Mouse (Mus musculus): ENCODE measurements at regions not wholly inside any gene's neighbourhood (a gene's known extent, or its start where the extent isn't known, plus 50 kb on each side); places are given as distances from the start of the nearest gene placed in this dataset.

DNA sequence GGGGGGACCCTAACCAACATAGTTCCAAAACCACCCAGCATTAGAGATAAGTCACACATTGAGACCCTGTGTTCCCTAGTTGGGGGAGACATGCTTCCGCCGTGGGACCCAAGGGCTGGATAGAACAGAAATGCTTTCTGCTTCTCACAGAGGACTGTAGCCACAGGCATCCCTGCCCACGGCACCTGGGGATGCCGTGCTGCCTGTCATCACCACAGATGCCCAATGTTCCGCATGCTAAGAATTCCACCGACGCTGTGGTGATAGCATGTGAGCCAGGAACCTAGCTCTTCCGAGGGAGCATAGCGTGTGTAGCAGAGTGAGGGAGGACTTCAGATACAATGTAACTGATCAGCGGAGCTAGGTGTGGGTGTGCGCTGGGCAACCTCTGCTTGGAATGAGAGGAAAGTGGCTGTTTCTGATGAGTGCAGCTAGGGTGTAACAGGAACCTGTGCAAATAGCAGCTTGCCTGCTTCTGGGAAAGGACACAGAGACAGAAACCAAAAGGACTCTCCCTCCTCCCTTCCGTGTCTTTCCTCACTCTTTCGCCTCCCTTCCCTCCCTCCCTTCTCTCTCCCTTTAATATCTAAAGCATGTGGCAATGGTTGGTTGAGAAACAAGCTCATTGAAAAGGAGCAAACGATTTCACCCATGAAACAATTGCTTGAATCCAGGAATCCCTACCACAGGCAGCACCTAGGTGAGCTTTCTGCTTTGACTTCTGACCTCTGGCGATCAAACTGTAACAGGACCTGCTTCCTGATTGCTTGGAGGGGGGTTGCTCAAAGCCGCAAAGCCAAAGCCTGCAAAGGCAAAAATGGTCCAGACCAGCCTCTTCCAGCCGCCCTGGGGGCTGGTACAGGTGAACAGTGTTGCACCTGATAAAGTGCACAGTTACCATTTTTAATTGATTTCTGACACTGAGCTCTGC lies 102.3 kb downstream of the Gm26897 start:
- no peak for DNase-seq

DNA sequence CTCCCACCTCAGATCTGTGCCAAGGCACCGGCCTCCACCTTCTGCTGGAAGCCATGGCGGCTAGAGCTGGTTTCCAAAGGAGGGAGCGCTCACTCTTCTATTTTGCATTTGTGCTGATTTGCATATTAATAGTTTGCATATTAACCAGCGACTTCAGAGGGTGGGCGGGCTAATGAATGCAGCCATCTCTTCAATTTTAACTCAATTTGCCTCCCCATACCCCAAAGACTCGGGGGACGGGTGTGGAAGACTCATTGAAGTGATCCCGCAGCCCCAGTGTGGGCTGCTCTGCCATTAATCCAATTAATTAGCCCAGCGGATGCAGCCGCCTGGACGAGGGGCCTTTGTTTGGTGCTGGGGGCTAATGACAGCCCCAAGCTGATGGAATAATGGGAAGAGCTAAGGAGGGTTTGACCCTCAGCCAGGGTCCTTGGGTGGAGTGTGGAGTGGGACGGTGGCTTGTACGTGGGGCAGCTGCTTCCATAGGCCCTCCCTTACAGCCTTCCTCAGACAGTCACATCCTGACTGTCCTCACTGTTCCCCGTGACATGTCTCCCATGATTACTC lies 103.0 kb downstream of the Gm26897 start:
- no peak for DNase-seq

- no peak for DNase-seq
Measured at GRCm38 (mm10) chr5:111842461-111842860, 108.7 kb downstream of the Gm26897 start.

GRCm38 (mm10) chr5:111843622-111844239 lies 110.0 kb downstream of the Gm26897 start:
- DNase-seq: no peak

DNA sequence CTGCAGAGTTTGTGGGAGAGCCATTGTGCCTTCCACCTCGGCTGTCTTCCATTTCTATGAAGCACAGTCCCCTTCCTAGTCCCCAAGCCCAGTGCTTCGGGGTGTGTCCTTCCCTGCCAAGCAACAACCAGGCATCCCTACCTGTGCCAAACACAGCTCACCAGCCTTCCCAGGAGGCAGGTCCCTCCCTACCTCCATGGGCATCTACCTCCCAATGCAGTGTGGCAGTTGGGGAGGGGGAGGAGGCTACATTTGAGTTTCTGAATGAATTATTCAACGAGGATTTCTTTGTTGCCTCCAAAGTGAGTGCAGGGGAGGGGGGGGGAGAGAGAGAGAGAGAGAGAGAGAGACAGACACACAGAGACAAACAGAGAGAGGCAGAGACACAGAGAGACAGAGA lies 110.8 kb downstream of the Gm26897 start:
- no peak for DNase-seq

- DNase-seq: no peak
Measured at GRCm38 (mm10) chr5:111848917-111849316, 115.2 kb downstream of the Gm26897 start.

DNA sequence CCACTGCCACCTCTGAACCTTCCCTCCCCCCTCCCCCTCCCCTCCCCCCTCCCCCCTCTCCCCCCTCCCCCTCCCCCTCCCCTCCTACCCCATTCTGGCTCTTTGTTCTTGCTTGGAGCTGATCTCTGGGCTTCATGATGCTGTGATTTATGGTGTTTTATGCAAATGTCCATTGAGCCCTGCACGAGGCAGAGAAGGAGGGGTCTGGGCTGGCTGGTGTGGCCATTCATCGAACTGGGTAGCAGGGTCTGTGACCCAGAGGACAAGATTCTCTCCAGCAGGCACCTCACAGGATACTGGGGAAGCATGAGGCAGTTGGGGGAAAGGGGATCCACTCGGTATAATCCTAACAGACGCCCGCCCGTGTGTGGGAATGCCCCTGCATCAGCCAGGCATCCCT lies 119.0 kb downstream of the Gm26897 start:
- DNase-seq: no peak

GRCm38 (mm10) chr5:111855366-111855765 lies 121.6 kb downstream of the Gm26897 start:
- DNase-seq: no peak

DNA sequence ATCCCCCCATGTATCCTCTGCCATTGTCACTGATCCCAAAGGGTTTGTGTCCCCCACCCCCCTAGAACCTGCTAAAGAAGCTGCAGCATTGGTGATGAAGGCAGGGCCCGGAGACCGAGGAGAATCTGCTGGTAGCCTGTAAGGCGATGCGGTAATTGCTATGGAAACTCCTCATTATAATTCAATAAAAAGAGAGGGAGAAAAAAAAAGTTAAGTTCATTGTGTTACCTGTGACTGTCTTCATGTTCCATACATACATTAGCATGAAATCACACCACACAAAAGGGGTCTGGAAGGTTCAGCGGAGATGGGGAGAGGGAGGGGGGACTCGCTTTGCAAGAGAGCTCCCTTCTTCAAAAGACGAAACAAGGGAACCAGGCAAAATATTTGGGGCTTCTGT lies 123.5 kb downstream of the Gm26897 start:
- DNase-seq: no peak

GRCm38 (mm10) chr5:111860436-111860835 lies 126.7 kb downstream of the Gm26897 start:
- no peak for DNase-seq

GRCm38 (mm10) chr5:111862331-111862730 lies 128.6 kb downstream of the Gm26897 start:
- no peak for DNase-seq

GRCm38 (mm10) chr5:111863922-111864321 lies 130.2 kb downstream of the Gm26897 start:
- no peak for DNase-seq

GRCm38 (mm10) chr5:111864606-111865005 lies 130.9 kb downstream of the Gm26897 start:
- DNase-seq: no peak

GRCm38 (mm10) chr5:111869011-111869410 lies 135.3 kb downstream of the Gm26897 start:
- DNase-seq: no peak

DNA sequence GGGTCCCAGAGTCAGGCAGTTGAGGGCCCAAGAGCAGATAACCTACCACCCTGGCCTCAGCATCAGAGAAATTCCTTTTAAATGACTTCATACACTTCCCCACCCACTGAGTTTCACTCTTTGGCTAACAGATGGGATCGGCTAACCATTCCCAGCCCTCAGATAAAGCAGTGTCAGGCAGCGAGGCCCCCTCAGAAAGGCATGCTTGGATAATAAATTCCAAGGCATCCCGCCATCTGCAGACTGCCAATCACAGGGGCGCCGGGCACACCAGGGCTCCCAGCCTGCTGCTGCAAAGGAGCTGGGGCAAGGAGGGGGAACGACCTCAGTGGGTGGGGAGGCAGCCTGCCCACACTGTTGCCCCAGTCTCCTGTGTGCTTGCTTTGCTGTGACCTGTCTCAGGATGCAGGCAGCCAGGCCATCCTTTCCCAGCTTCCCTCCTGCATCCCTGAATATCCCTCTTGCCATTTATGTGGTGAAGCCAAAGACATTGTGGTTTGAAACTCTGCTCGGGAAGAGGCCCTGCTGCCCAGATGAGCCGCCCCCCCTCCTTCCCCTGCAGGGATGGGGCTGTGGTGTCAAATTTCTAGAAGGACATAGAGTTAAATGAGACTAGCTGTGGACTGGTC lies 143.6 kb downstream of the Gm26897 start:
- DNase-seq: no peak

DNA sequence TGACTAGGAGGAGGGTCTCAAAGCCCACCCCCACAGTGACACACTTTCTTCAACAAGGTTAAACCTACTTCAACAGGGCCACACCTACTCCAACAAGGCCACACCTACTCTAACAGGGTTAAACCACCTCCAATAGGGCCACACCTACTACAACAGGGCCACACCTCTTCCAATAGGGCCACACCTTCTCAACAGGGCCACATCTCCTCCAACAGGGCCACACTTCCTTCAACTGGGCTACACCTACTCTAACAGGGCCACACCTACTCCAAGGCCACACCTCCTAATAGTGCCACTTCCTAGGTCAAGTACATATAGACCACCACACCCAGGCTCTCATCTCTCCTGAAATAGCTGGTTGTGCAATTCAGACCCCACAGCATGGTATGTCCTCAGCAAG lies 145.3 kb downstream of the Gm26897 start:
- no peak for DNase-seq

GRCm38 (mm10) chr5:111880268-111880667 lies 146.5 kb downstream of the Gm26897 start:
- no peak for DNase-seq

GRCm38 (mm10) chr5:111881517-111881916 lies 147.8 kb downstream of the Gm26897 start:
- DNase-seq: no peak

DNA sequence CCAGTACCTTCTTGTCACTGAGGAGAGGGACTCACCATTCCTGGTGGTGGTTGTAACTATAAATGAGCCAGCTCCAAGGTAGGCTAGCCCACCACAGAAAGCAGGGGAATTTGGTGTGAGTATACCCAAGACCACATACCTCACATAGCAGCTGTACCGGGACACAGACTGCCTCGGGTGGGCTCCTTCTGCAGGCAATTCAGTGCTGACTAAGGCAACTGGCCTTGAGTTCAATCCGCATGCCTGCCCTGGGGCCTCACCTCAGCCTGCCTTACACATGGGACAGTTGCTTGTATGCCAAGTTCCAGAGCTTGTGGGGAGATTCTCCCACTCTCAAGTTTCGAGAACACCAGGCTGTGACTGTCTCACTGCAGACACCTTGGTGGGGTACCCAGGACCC lies 153.6 kb downstream of the Gm26897 start:
- DNase-seq: no peak

GRCm38 (mm10) chr5:111890800-111891199 lies 157.1 kb downstream of the Gm26897 start:
- no peak for DNase-seq

DNA sequence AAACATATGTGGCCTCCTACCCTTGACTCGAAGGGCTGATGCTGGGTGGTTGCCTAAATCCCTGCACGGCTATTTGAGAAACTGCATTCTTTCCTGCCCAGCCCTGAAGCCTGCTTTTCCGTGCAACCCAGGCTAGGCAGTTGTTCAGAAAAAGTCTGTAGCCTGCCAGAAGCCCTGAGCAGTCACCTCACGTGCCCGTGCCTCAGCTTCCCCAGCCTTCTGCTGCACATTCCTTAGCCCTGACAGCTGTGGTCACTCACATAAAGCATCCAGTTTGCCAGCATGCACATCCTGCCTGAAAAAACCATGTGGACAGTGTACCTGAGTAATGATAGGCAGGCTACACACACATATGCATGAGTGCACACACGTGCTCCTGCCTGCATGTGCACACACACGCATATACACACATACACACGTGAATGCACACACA lies 157.6 kb downstream of the Gm26897 start:
- DNase-seq: no peak

- no peak for DNase-seq
Measured at GRCm38 (mm10) chr5:111892956-111893355, 159.2 kb downstream of the Gm26897 start.

DNA sequence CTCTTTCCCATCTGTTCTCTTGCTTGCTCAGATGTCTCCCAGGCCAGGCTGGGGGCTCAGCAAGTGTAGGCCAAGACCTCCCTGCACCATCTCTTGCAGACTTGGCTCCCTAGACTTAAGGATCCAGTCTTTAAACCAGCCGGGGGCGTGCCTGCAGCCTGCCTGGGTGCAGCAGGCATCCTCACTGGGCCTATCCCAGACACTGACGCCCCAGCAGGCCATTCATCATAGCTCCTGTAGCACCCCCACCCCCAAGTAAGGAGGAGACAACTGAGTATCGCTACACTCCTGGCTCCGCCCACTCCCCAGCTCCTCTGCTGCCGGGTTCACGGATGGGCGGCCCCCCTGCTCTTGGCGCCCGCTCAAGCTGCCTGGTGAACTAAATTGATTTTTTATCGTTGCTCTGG lies 160.2 kb downstream of the Gm26897 start:
- DNase-seq: peak; percentile 69
